Mouse (Mus musculus): ENCODE results near the gene Myo5c.

- no peak for TF ChIP-seq CTCF (IDR thresholded peaks at IDR 0.05; ENCODE audit: extremely low read depth, insufficient read length, insufficient replicate concordance, low read depth, low read length)
- no peak for TF ChIP-seq POLR2A (IDR thresholded peaks at IDR 0.05; ENCODE audit: low read depth, low read length)
Measured at GRCm38 (mm10) chr9:75264008-75264718, 32.3 kb downstream of the Myo5c start.
